Mouse (Mus musculus): ENCODE results near the gene Abcc4.

GRCm38 (mm10) chr14:118700576-118700975, 5.4 kb downstream of the Abcc4 start:
- TF ChIP-seq ZNF384 (IDR thresholded peaks at IDR 0.05; ENCODE audit: low read depth, low read length) (no peak), HCFC1 (IDR thresholded peaks at IDR 0.05; ENCODE audit: borderline replicate concordance, insufficient read depth, low read length) (no peak), CHD2 (IDR thresholded peaks at IDR 0.05; ENCODE audit: low read depth, low read length) (no peak), MAFK (IDR thresholded peaks at IDR 0.05; ENCODE audit: insufficient read depth, low read depth, low read length) (no peak)
